ENCODE assay signal across 18 mouse cellular contexts in genomic region chr1:129562707-129563106, GRCm38 (mm10).
"Had no signal": no experiment of that assay in that cellular context is flagged by ENCODE, and none has a peak within 500 bp of the region (broad histone marks: within the 10 kb centered on the region; RNA-seq: fewer than 3 reads in every experiment).

No protein-coding gene starts in this region.

- H3K36me3 ChIP-seq: midbrain, embryonic 12.5 days; neural tube, embryonic 13.5 days; neural tube, embryonic 15.5 days had no signal

- H3K4me1 ChIP-seq: midbrain, embryonic 12.5 days; neural tube, embryonic 13.5 days; neural tube, embryonic 15.5 days had no signal

- H3K27ac ChIP-seq: midbrain, embryonic 12.5 days; neural tube, embryonic 13.5 days; neural tube, embryonic 15.5 days had no signal

- H3K9ac ChIP-seq: lung, embryonic 14.5 days; midbrain, embryonic 12.5 days; neural tube, embryonic 13.5 days; neural tube, embryonic 15.5 days had no signal

- ATAC-seq: midbrain, embryonic 16.5 days had no signal

- H3K4me3 ChIP-seq: midbrain, embryonic 12.5 days; myocyte; neural tube, embryonic 13.5 days; neural tube, embryonic 15.5 days had no signal

- H3K9me3 ChIP-seq: midbrain, embryonic 12.5 days; neural tube, embryonic 13.5 days; neural tube, embryonic 15.5 days had no signal

- H3K4me2 ChIP-seq: lung, embryonic 14.5 days; midbrain, embryonic 12.5 days; neural tube, embryonic 13.5 days; neural tube, embryonic 15.5 days had no signal

- H3K27me3 ChIP-seq: midbrain, embryonic 12.5 days; neural tube, embryonic 13.5 days; neural tube, embryonic 15.5 days had no signal

- DNase-seq: lung, adult 18-20 months; lung, embryonic 14.5 days; lung, postnatal 10 days; lung, postnatal 4 days; midbrain, embryonic 14.5 days; retina, postnatal 1 day; right cerebral cortex, adult 18-20 months; right cerebral cortex, postnatal 25 days; right cerebral cortex, postnatal 4 days; spleen, adult 18-20 months; thymus, adult 18-20 months; thymus, postnatal 14 days; thymus, postnatal 36 days had no signal
